Mouse (Mus musculus): Measurements from ENCODE around the gene Cdk18.

- TF ChIP-seq CTCF (IDR thresholded peaks at IDR 0.05; ENCODE audit: low read depth, low read length) (no peak), GATA1 (IDR thresholded peaks at IDR 0.05; ENCODE audit: borderline replicate concordance, low read length) (no peak), TAL1 (conservative IDR thresholded peaks at IDR 0.05; ENCODE audit: low read depth, low read length) (no peak)
Measured at GRCm38 (mm10) chr1:132139416-132139864, at the start of gene Cdk18.

Measured in G1E (cell line).